Mouse (Mus musculus): ENCODE measurements around the gene Gm28048. TPM values are rescaled to one million over a fixed set of nuclear protein-coding genes. Genes with fewer than 3 reads are reported as not detected.

The Gm28048 gene
- total and polyA plus RNA-seq, 2 experiments = 13.0 TPM; not detected in 1

DNA sequence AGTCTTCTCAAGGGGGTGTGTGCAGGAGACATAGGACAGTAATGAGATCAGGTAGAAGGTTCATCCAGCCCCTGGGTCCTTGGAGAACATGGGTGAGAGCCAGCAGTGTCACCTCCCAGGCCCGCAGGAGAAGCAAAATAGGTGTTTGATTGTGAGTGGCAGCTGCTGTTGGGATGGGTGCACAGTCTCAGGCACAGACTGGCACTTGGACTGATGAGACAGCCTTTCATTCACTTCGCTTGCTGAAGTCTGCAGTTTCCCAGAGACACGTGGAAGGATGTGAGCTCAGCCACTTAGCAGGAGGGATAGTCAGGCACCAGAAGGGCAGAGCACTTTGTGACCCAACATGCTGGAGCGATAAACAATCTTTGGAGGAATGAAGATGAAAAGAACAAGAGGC lies 118.3 kb downstream of the Gm28048 start:
- no peaks in the 10 kb centered on the region for H3K4me1 ChIP-seq (ENCODE audit: control insufficient read depth, insufficient read depth, low read length)
- H3K79me2 ChIP-seq (ENCODE audit: control insufficient read depth, insufficient read depth, low read length) = peaks cover 8% of the 10 kb centered on the region; the same call in 1 of the 2 replicates
- TF ChIP-seq POLR2A (IDR thresholded peaks at IDR 0.05; ENCODE audit: extremely low read depth, insufficient read depth, low read length) = no peak
- no peak for TF ChIP-seq CTCF (IDR thresholded peaks at IDR 0.05; ENCODE audit: low read depth, low read length)
- no peaks in the 10 kb centered on the region for H3K36me3 ChIP-seq (ENCODE audit: control insufficient read depth, insufficient read depth, low read length)
- no peak overlapping the region for H3K27ac ChIP-seq (replicated peaks; ENCODE audit: insufficient read depth, low read depth, low read length)
- DNase-seq (ENCODE audit: extremely low read depth, low read depth, low spot score) = no peak
- no peak overlapping the region for H3K4me3 ChIP-seq (ENCODE audit: insufficient read depth, low read depth, low read length)
- H3K9ac ChIP-seq (ENCODE audit: low read depth, low read length) = no peak overlapping the region
- WGBS = 76% methylated on average over 4 of the region's 4 CpGs
- no peaks in the 10 kb centered on the region for H3K27me3 ChIP-seq (ENCODE audit: control insufficient read depth, insufficient read depth, low read length)

DNA sequence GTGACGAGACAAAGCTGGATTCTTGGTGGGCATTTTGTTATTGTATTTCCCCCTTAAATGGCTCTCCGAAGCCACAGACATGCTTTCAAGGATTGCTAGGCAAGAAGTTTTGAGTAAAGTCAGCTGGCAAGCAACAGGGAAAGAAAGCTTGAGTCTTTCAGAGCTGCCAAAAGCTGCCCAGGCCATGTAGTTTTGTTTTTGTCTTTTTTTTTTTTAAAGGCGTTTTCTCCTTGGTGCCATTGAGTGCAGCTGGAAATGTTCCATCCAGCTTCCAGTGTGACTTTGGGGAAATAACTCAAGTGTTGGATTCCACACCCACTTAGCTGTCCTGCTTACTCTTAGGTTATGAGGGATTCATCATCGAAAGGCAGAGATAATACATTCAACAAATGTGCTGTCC lies 120.6 kb downstream of the Gm28048 start:
- H3K9ac ChIP-seq (ENCODE audit: low read depth, low read length) = no peak overlapping the region
- no peaks in the 10 kb centered on the region for H3K27me3 ChIP-seq (ENCODE audit: control insufficient read depth, insufficient read depth, low read length)
- 95% methylated on average over 4 of the region's 4 CpGs for WGBS
- no peaks in the 10 kb centered on the region for H3K36me3 ChIP-seq (ENCODE audit: control insufficient read depth, insufficient read depth, low read length)
- no peak overlapping the region for H3K4me3 ChIP-seq (ENCODE audit: insufficient read depth, low read depth, low read length)
- no peak for DNase-seq (ENCODE audit: extremely low read depth, low read depth, low spot score)
- H3K79me2 ChIP-seq (ENCODE audit: control insufficient read depth, insufficient read depth, low read length) = peaks cover 12% of the 10 kb centered on the region; the same call in 1 of the 2 replicates
- peaks cover 7% of the 10 kb centered on the region for H3K4me1 ChIP-seq (ENCODE audit: control insufficient read depth, insufficient read depth, low read length)
- no peak overlapping the region for H3K27ac ChIP-seq (replicated peaks; ENCODE audit: insufficient read depth, low read depth, low read length)
- TF ChIP-seq CTCF (IDR thresholded peaks at IDR 0.05; ENCODE audit: low read depth, low read length) (no peak), POLR2A (IDR thresholded peaks at IDR 0.05; ENCODE audit: extremely low read depth, insufficient read depth, low read length) (no peak)

- Histone ChIP-seq H3K27ac (replicated peaks; ENCODE audit: insufficient read depth, low read depth, low read length) (peak within 1 kb of the TSS; percentile 85), H3K27me3 (ENCODE audit: control insufficient read depth, insufficient read depth, low read length) (no peaks in the 10 kb centered on the region), H3K9ac (ENCODE audit: low read depth, low read length) (peak within 1 kb of the TSS; percentile 71), H3K4me3 (ENCODE audit: insufficient read depth, low read depth, low read length) (peak within 1 kb of the TSS; percentile 96), H3K36me3 (ENCODE audit: control insufficient read depth, insufficient read depth, low read length) (no peaks in the 10 kb centered on the region), H3K4me1 (ENCODE audit: control insufficient read depth, insufficient read depth, low read length) (peaks cover 7% of the 10 kb centered on the region), H3K79me2 (ENCODE audit: control insufficient read depth, insufficient read depth, low read length) (peaks cover 13% of the 10 kb centered on the region; the same call in 1 of the 2 replicates)
- no peak for DNase-seq (ENCODE audit: extremely low read depth, low read depth, low spot score)
- no peak for TF ChIP-seq CTCF (IDR thresholded peaks at IDR 0.05; ENCODE audit: low read depth, low read length)
- TF ChIP-seq POLR2A (IDR thresholded peaks at IDR 0.05; ENCODE audit: extremely low read depth, insufficient read depth, low read length) = no peak
- 25% methylated on average over 41 of the region's 41 CpGs for WGBS
These were observed 121.3 kb downstream of the Gm28048 start, which contains the start of gene B3gnt2 for GRCm38 (mm10) chr11:22860335-22861227. Gene B3gnt2, minus strand, starts transcription at chr11:22860961.

DNA sequence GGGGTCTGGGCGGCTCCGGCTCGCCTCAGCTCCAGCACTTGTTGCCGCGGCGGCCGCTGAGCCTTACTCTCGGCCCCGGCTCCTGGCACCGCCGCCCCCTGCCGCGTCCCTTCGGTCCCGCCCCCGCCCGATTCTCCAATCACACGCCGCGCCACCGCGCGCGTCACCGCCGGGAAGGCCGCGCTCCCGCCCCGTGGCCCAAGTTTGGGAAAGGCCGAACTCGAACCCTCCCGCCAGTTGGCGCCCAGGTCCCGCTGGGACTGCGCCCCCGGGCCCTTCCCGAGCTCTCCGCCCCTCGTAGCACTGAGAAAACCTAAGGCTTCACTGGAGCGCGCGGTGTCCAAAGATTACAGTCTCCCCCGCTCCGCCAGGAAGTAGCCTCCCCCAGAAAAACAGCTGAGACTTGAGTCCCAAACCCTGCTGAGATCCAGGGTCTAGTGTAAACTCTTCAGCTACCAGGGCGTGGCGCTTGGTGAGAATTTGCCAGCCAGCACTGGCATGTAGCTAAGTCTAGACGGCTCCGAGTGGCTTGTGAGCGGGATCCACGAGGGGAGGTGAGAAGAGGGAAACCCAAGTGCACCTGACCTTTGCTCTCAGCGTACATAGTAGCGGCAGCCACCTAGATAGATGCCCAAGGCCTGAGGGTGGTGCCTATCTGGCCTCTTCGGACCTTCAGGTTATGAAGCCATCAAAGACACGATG lies 122.1 kb downstream of the Gm28048 start:
- Histone ChIP-seq H3K36me3 (ENCODE audit: control insufficient read depth, insufficient read depth, low read length) (no peaks in the 10 kb centered on the region), H3K27me3 (ENCODE audit: control insufficient read depth, insufficient read depth, low read length) (no peaks in the 10 kb centered on the region), H3K9ac (ENCODE audit: low read depth, low read length) (peak overlapping the region; percentile 99), H3K4me1 (ENCODE audit: control insufficient read depth, insufficient read depth, low read length) (peaks cover 7% of the 10 kb centered on the region), H3K4me3 (ENCODE audit: insufficient read depth, low read depth, low read length) (peak overlapping the region; percentile 96), H3K27ac (replicated peaks; ENCODE audit: insufficient read depth, low read depth, low read length) (peak overlapping the region; percentile 99), H3K79me2 (ENCODE audit: control insufficient read depth, insufficient read depth, low read length) (peaks cover 20% of the 10 kb centered on the region; the same call in 1 of the 2 replicates)
- WGBS = 1% methylated on average over 55 of the region's 55 CpGs
- peak; percentile 75 for DNase-seq (ENCODE audit: extremely low read depth, low read depth, low spot score)
- peak; percentile 65 for TF ChIP-seq POLR2A (IDR thresholded peaks at IDR 0.05; ENCODE audit: extremely low read depth, insufficient read depth, low read length)
- 0 out of 2 replicates have a peak, but pooled peaks have one; percentile 34 for TF ChIP-seq CTCF (IDR thresholded peaks at IDR 0.05; ENCODE audit: low read depth, low read length)

DNA sequence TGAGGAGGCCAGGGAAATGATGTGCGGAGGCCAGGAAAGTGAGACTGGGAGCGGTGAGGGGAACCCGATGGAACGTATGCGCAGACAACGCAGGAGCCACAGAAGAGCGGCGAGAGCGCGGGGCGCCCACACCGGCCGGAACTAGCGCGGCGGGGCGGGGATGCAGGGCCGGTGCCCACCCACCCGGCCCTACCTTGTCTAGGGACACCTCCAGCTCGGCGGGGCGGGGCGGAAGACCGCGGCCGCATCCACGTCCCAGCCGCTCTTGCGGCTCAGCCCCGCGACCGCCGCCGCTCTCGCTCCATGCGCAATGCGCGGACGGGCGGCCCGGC lies 122.6 kb downstream of the Gm28048 start:
- DNase-seq (ENCODE audit: extremely low read depth, low read depth, low spot score) = no peak
- H3K4me3 ChIP-seq (ENCODE audit: insufficient read depth, low read depth, low read length) = peak overlapping the region; percentile 96
- under 1% methylated on average over 40 of the region's 41 CpGs for WGBS
- no peaks in the 10 kb centered on the region for H3K27me3 ChIP-seq (ENCODE audit: control insufficient read depth, insufficient read depth, low read length)
- TF ChIP-seq CTCF (IDR thresholded peaks at IDR 0.05; ENCODE audit: low read depth, low read length) (no peak), POLR2A (IDR thresholded peaks at IDR 0.05; ENCODE audit: extremely low read depth, insufficient read depth, low read length) (no peak)
- peaks cover 8% of the 10 kb centered on the region for H3K4me1 ChIP-seq (ENCODE audit: control insufficient read depth, insufficient read depth, low read length)
- H3K36me3 ChIP-seq (ENCODE audit: control insufficient read depth, insufficient read depth, low read length) = no peaks in the 10 kb centered on the region
- H3K79me2 ChIP-seq (ENCODE audit: control insufficient read depth, insufficient read depth, low read length) = peaks cover 25% of the 10 kb centered on the region
- H3K27ac ChIP-seq (replicated peaks; ENCODE audit: insufficient read depth, low read depth, low read length) = peak overlapping the region; percentile 99
- peak overlapping the region; percentile 99 for H3K9ac ChIP-seq (ENCODE audit: low read depth, low read length)
